Mouse (Mus musculus) ES-E14 (cell line): Measurements from ENCODE around the gene 2310009B15Rik.

Experiments used
- CHD2 ChIP-seq: IDR thresholded peaks from 2 replicates; pipeline ENCODE4 v1.6.1; 2014; ENCODE audit warnings: mild to moderate bottlenecking, low read depth, low read length, inconsistent platforms
- HCFC1 ChIP-seq: IDR thresholded peaks from 2 replicates; pipeline ENCODE4 v1.6.1; 2012; ENCODE audit warnings: low read length, inconsistent platforms, borderline replicate concordance; ENCODE audit not compliant: insufficient read depth
- MAFK ChIP-seq: IDR thresholded peaks from 2 replicates; pipeline ENCODE4 v1.6.1; 2014; ENCODE audit warnings: mild to moderate bottlenecking, low read depth, low read length, inconsistent platforms; ENCODE audit not compliant: insufficient read depth
- ZC3H11A ChIP-seq: IDR thresholded peaks from 2 replicates; pipeline ENCODE4 v1.6.1; 2012; ENCODE audit warnings: low read depth, mild to moderate bottlenecking, inconsistent platforms, low read length, borderline replicate concordance
- ZNF384 ChIP-seq: IDR thresholded peaks from 2 replicates; pipeline ENCODE4 v1.6.1; 2012; ENCODE audit warnings: low read depth, low read length, inconsistent platforms

DNA sequence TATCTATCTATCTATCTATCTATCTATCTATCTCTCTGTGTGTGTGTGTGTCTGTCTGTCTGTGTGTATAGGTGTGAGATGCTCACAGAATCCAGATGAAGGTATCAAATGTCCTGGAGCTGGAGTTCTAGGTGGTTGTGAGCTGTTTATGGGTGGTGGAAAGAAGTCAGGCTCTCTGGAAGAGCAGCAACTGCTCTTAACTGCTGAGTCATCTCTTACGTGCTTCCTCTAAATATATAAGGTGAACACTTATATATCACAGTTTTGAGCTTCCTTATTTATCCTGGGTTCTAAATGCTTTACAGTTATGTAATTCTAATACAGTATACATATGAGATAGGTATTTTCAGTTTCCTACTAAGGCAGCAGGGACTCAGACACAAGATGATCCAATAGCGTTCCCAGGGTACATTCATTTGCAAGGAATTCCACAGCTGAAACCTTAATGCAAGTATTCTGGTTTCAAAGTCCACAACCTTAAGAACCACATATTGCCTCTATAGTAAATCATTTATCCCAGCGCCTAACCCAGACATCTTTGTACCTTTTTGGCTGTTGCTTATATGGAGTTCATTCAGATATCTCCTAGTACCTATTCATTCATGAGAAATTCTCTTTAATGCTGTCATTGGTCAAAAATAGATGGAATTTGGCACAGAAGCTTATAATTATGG lies 48.6 kb upstream of the 2310009B15Rik start:
- TF ChIP-seq HCFC1 (no peak), CHD2 (no peak), ZNF384 (no peak), MAFK (peak; percentile 53; the same call in 1 of the 2 replicates), ZC3H11A (no peak)
